Comparison of ENCODE assay signal across 7 mouse cellular contexts in genomic region chr1:135730296-135730695, GRCm38 (mm10). TPM values are rescaled to one million over a fixed set of nuclear protein-coding genes. Genes with fewer than 3 reads are reported as not detected.
A peak's percentile ranks its signal among the peaks of the same experiment; 100 is the strongest.
DNase-seq lines count a peak whose midpoint lies in the region; ATAC-seq and TF ChIP-seq lines count a peak whose summit lies in the region.

No protein-coding gene starts in this region.

- peak overlapping the region; percentile 15; the same call in 1 of the 2 replicates for H3K4me2 ChIP-seq in hindbrain, embryonic 11.5 days (replicated peaks; ENCODE audit: low read depth, low read length)

- peaks cover 4% of the 10 kb centered on the region; the same call in 1 of the 2 replicates for H3K4me1 ChIP-seq in hindbrain, embryonic 11.5 days (replicated peaks; ENCODE audit: control insufficient read depth, insufficient read depth, low read length)
- peaks cover 32% of the 10 kb centered on the region for H3K4me1 ChIP-seq in lung, adult 2 months (ENCODE audit: control insufficient read depth, insufficient read depth, low read length)

- no peaks in the 10 kb centered on the region for H3K9me3 ChIP-seq in hindbrain, embryonic 11.5 days (ENCODE audit: control insufficient read depth, low read length)

- TF ChIP-seq CTCF in lung, adult 2 months (IDR thresholded peaks at IDR 0.05; ENCODE audit: insufficient read depth, low read length), result no peak

- DNase-seq in thymus, postnatal 4 days, result peak; percentile 28
- no peak for DNase-seq in thymus, postnatal 10 days (ENCODE audit: low spot score in 2 of 2)
- DNase-seq in hindbrain, embryonic 11.5 days (ENCODE audit: low spot score), result no peak
- no peak for DNase-seq in lung, adult 2 months
- no peak for DNase-seq in ovary, postnatal 10 days (ENCODE audit: low spot score)
- DNase-seq in gastrocnemius, adult 8-10 months (ENCODE audit: low spot score in 2 of 2), result no peak
- DNase-seq in right cerebral cortex, adult 2 months (ENCODE audit: low spot score in 2 of 2), result no peak

- H3K27ac ChIP-seq in hindbrain, embryonic 11.5 days (ENCODE audit: low read depth, low read length), result no peak overlapping the region

- no peak overlapping the region for H3K4me3 ChIP-seq in hindbrain, embryonic 11.5 days (ENCODE audit: low read depth, low read length)
- H3K4me3 ChIP-seq in lung, adult 2 months (replicated peaks; ENCODE audit: extremely low read depth, low read depth, low read length), result peak overlapping the region; percentile 73

- no peaks in the 10 kb centered on the region for H3K27me3 ChIP-seq in hindbrain, embryonic 11.5 days (ENCODE audit: control insufficient read depth, insufficient read depth, low read length)

- no peak for ATAC-seq in hindbrain, embryonic 11.5 days (ENCODE audit: low FRiP score)

- no peak overlapping the region for H3K9ac ChIP-seq in hindbrain, embryonic 11.5 days (ENCODE audit: low read depth, low read length)

- H3K36me3 ChIP-seq in hindbrain, embryonic 11.5 days (ENCODE audit: control insufficient read depth, insufficient read depth, low read length), result no peaks in the 10 kb centered on the region

- peak; percentile 58; the same call in 1 of the 2 replicates for TF ChIP-seq POLR2A in lung, adult 2 months (IDR thresholded peaks at IDR 0.05; ENCODE audit: borderline replicate concordance, extremely low read depth, low read depth, low read length)

- 43% methylated on average over 3 of the region's 3 CpGs for WGBS in hindbrain, embryonic 11.5 days
- 7% methylated on average over 3 of the region's 3 CpGs for WGBS in lung, adult 2 months

RNA-seq across cellular contexts. Expression of gene Csrp1, which starts 10.4 kb away (rescaled TPM):
- 42.2 and 42.8 TPM in 2 replicates for polyA plus RNA-seq in hindbrain, embryonic 11.5 days (2014; fragmentation: Nextera tagmentation; extraction: Ambion mirVana)
- 556 and 717 TPM in 2 replicates for polyA plus RNA-seq in lung, adult 2 months (2012; rRNA removed)
- total RNA-seq in gastrocnemius, adult 8-10 months (2022), result 10 to 100 TPM; 17.2 to 24.8 (median 23.2) TPM

RNA-seq across cellular contexts. Expression of gene Phlda3, which starts 35.6 kb away (rescaled TPM):
- polyA plus RNA-seq in hindbrain, embryonic 11.5 days (2014; fragmentation: Nextera tagmentation; extraction: Ambion mirVana), result 18.2 and 18.6 TPM in 2 replicates
- 98.6 and 156 TPM in 2 replicates for polyA plus RNA-seq in lung, adult 2 months (2012; rRNA removed)
- total RNA-seq in gastrocnemius, adult 8-10 months (2022), result 100 to 1,000 TPM; 131 to 182 (median 168) TPM

RNA-seq across cellular contexts. Expression of gene Tnni1, which starts 48.9 kb away (rescaled TPM):
- 6.0 and 11.3 TPM in 2 replicates for polyA plus RNA-seq in hindbrain, embryonic 11.5 days (2014; fragmentation: Nextera tagmentation; extraction: Ambion mirVana)
- polyA plus RNA-seq in lung, adult 2 months (2012; rRNA removed), result 0.26 and 1.5 TPM in 2 replicates
- total RNA-seq in gastrocnemius, adult 8-10 months (2022), result 100 to 1,000 TPM; 238 to 314 (median 288) TPM

Comparison
In these comparisons a context has a peak if more than half of its experiments do, and no peak if none do; other contexts are left out.
1. RNA of gene Csrp1, which starts 10.4 kb away (polyA plus RNA-seq): 556 to 717 TPM in lung, adult 2 months; 42.2 to 42.8 TPM in hindbrain, embryonic 11.5 days; every median in the first group is over 10 times any median in the second.